Mouse (Mus musculus): ENCODE measurements around the gene Nps. TPM values are rescaled to one million over a fixed set of nuclear protein-coding genes. Genes with fewer than 3 reads are reported as not detected.

Gene Nps
- polyA plus RNA-seq (2015; fragmentation: Nextera tagmentation; extraction: Ambion mirVana) = 0.22 and 0.25 TPM in 2 replicates

DNA sequence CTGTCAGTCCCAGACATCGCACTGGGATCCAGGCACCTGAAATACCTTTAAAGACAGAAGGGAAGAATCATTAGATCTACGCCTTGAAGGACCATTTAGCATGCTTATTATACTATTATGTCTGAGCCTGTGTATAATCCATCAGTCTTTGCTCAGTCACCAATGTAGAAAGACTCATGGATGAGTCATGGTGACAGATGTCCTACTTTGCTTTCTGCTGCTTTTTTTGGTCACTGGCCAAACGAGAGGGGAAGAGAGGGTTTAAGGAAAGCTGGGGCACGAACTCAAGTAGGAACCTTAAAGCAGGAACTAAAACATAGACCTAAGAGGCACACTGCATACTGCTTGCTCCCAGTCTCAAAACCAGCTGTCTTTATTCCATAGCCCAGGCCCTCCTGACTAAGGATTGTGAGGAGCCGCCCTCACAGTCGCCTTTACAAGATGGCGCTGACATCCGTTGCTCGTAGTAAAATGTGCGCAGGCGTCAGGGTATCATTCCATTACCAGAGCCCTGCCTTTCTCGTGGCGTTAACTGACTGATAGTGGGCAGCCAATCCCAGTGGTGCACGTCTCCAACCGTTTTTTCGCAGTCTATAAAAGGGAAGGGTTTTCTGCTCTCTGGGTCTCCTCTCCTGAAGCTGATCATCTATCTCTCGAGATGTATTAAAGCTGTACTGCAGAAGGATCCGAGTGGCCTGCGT, at the start of gene Nps:
Gene Nps, plus strand, starts transcription at position 651 of the 701 bp plus-strand sequence.

Other genes with a start within 250 kb of the Nps start
- gene Foxi2, start 151.6 kb downstream of the Nps start, polyA plus RNA-seq (2015; fragmentation: Nextera tagmentation; extraction: Ambion mirVana) = 0.11 TPM in 1 of 2 replicates, not detected in the other

All from adrenal gland, postnatal 0 days (tissue).